Mouse (Mus musculus) thymus, postnatal 25 days (tissue): ENCODE results near the gene Glb1.
A peak's percentile ranks its signal among the peaks of the same experiment; 100 is the strongest.

Experiments
- DNase-seq: peaks from one replicate; pipeline ENCODE4 v3.0.0; 2022

The Glb1 gene

DNA sequence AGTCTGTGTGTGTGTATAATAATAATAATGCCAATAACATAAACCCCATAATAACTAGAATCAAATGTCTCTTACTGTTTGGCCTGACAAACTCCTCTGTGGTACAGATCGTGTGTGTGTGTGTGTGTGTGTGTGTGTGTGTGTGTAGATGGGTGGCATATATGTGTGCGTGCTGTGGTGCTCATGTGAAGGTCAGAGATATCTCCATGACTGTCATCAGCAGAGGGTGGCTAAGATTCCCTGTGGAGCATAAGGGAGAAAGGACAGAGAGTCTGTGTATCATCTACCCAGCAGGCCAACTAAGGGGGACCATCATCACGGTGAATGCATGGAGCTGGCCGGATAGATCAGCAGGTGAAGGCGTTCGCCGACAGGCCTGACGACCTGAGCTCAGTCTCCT, 46.0 kb downstream of the Glb1 start:
- no peak for DNase-seq

- DNase-seq: no peak
These were observed 47.8 kb downstream of the Glb1 start for GRCm38 (mm10) chr9:114448700-114449099.

DNA sequence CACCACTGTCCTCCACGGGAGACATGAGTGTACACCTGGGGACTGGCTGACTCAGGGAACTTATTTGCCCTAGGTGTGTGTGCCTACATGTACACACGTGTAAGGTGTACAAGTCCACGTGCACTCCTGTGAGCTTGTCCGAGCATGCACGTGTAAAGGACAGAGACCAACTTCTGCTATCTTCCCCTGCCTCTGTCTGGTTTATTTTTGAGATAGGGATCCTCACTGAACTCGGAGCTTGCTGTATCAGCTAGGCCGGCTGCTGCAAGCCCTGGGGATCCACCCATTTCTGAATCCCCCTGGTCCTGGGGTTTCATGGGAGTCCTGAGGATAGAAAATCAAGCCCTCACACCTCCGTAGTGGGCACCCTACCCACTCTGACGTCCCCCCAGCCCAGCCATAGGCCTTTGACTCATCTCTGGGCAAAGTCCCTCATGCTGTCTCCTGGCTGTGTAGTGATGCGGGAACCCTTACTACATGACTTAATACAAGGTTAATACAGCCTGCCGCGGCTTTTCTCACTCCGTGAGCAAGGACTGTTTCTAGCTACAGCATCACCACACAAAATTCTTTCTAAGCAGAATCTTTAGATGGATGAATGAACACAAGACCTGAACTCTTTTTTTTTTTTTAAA, 48.4 kb downstream of the Glb1 start:
- no peak for DNase-seq

GRCm38 (mm10) chr9:114451615-114452014, 50.7 kb downstream of the Glb1 start:
- peak; percentile 25 for DNase-seq

DNA sequence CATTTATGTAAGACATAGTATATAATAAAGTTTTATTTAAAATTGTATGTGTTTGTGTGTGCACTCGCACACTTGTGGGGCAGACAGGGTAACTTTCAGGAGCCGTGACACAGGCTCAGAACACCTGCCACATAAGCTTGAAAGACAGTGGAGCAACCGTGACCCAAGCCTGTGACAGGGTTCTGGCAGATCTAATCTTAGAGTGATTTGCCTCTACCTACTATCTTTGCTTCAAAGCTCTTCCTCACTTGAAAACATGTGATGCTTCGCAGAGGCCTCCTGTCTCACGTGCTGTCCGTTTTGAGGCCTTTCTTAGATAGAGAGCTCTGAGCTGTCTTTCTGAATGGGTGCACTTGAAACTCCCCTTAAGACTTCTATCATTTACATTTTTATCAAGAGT, 51.5 kb downstream of the Glb1 start:
- peak; percentile 59 for DNase-seq

DNA sequence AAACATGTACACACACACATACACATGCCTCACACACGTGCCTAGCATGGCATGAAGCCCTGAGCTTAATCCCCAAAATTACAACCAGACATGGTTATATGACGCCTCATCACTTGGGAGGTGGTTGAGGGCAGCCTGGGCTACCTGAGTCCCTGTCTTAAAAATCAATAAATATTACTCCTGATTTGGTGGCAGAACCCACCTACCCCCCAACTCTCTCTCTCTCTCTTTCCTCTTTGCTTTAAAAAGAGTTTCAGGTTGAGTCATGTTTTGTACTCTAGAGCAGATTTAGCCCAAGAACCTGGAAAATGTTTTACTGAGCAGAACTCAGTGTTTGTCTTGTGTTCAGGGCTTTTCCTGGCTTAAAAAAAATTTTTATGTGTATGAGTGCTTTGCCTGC, 54.5 kb downstream of the Glb1 start:
- no peak for DNase-seq

GRCm38 (mm10) chr9:114458436-114458835, 57.6 kb downstream of the Glb1 start:
- no peak for DNase-seq

- DNase-seq: peak; percentile 28
These were observed 61.7 kb downstream of the Glb1 start for GRCm38 (mm10) chr9:114462569-114462968.

- no peak for DNase-seq
These were observed 64.6 kb downstream of the Glb1 start for GRCm38 (mm10) chr9:114465442-114465841.

- DNase-seq: no peak
These were observed 66.0 kb downstream of the Glb1 start for GRCm38 (mm10) chr9:114466871-114467270.

- DNase-seq: no peak
These were observed 67.3 kb downstream of the Glb1 start for GRCm38 (mm10) chr9:114468217-114468616.

- no peak for DNase-seq
These were observed 67.8 kb downstream of the Glb1 start for GRCm38 (mm10) chr9:114468701-114469100.

DNA sequence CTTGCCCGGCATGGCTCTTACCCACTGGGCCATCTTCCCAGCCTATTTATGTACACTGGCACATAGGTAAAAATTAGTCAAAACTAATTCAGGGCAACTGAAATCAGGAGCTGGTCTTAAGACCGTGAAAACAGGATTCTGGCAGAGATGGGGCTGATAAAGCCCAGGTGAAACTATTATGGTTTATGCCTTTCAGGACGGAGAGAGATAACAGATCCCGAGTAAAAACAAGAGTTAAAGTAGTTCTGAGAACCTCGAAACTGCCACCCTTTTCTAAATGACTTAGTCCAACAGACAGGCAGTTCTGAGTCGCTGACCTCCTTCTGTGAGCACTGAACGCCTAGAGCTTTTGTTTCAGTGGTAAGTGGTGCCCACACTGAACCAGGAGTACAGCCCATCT, 71.0 kb downstream of the Glb1 start:
- no peak for DNase-seq

DNA sequence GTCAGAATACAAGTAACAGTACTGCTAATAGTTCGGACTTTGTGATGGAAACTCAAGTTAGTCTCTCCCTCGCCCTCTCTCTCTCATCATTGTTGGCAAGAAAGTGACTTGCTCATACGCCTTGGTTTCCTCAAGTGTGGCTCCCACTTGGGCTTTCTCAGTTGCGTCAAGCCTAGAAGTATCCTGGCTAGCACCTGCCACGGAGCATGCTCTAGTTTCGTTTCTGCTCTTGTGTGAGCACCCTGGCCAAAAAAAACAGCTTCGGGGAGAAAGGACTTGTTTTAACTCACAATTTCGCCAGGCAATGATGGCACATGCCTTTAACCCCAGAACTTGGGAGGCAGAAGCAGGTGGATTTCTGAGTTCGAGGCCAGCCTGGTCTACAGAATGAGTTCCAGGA, 76.1 kb downstream of the Glb1 start:
- DNase-seq: no peak

GRCm38 (mm10) chr9:114480940-114481339, 80.1 kb downstream of the Glb1 start:
- no peak for DNase-seq

DNA sequence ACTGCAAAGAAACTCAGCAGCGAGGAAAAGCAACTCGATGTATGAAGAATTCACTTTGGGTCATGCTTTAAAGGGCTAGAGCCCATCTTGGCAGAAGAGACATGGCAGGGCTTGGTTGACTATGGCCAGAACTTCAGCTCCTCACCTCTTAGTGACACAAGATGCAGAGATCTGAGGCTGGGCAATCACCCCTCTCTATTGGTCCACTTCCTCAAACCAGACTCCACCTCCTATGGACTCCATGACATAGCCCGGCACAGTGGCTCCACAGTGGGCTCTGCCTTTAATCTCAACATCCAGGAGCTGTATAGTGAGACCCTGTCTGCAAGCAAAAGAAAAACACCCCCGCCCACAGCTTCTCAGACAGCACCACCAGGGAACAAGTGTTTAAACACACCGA, 83.9 kb downstream of the Glb1 start:
- DNase-seq: no peak

GRCm38 (mm10) chr9:114486808-114487207, 85.9 kb downstream of the Glb1 start:
- DNase-seq: no peak

- no peak for DNase-seq
These were observed 86.8 kb downstream of the Glb1 start for GRCm38 (mm10) chr9:114487481-114488258.

- peak; percentile 61 for DNase-seq
These were observed 95.6 kb downstream of the Glb1 start for GRCm38 (mm10) chr9:114496469-114496868.

- DNase-seq: peak; percentile 93
These were observed 97.3 kb downstream of the Glb1 start for GRCm38 (mm10) chr9:114498218-114498617.

GRCm38 (mm10) chr9:114499783-114500515, 99.1 kb downstream of the Glb1 start:
- peak; percentile 71 for DNase-seq

DNA sequence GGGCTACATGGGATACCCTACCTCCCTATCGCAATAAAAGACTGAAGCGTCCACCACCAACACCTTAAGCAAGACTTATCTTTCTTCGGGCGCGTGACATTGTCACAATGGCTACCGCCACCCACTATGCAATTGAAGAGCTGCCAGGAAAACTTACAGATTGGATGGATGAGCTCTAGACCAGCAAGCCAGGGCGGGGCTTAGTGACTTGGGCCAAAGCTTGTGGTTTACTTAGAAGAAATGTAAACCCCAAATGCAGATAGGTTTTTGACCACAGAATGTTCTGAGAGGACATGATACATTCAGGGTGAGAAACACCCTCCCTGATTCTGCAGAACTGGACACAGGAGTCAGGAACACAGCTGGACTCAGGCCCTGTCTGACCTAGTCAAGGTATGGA, 100.2 kb downstream of the Glb1 start:
- DNase-seq: no peak

DNA sequence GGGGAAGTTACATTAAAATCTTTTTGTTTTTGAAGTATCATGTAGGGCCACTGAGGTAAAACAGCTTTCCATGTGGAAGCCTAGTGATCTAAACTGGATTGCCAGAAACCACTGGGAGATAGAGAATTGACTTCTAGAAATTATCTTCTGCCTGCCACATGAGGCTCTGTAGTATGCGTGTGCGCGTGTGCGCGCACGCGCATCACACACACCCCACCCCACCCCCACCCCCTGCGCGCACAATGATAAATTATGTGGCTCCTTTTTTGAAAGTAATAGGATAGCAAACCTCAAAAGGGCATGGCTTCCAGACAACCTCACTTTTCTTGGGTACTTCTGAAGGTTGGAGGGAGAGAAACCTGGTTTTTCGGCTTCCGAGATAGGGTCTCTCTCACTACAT, 101.0 kb downstream of the Glb1 start:
- DNase-seq: no peak
